Comparison of ENCODE assay signal across 26 mouse cellular contexts in the genomic region with DNA sequence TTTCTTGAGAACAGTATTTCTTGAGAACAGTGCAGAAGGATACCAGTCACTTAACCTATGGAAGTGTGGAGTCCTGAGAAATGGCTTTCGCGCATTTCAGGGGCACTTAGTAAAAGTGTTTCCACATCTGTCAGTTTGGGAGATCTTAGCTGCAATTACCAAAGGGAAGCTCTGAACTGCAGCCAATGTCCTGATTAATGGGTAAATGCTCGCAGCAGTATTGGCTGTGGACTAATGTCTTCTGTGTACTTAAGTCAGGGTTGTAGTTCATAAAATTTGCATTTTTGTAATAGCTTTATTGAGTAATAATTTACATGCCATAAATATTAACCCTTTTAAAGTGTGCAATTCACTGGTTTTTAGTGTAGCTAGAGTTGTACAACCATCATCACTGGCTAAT.
DNase-seq lines count a peak whose midpoint lies in the region; ATAC-seq and TF ChIP-seq lines count a peak whose summit lies in the region.
"Had no signal": no experiment of that assay in that cellular context is flagged by ENCODE, and none has a peak within 500 bp of the region (broad histone marks: within the 10 kb centered on the region; RNA-seq: fewer than 3 reads in every experiment).

No protein-coding gene starts in this region.

- no peak for DNase-seq in forebrain, postnatal 0 days
- DNase-seq in kidney, postnatal 0 days (ENCODE audit: low spot score) = peak; percentile 60
- DNase-seq in lung, postnatal 36 days = no peak
- peak; percentile 97 for DNase-seq in fat pad, adult 2 months (ENCODE audit: extremely low read depth, low read depth, low spot score)
- DNase-seq in spleen, postnatal 10 days (ENCODE audit: low spot score in 2 of 2) = no peak
- DNase-seq: cerebellum, adult 8-10 months; cerebellum, postnatal 25 days; gastrocnemius, postnatal 14 days; layer of hippocampus, adult 9-11 months; thymus, postnatal 4 days had no signal

- H3K4me1 ChIP-seq in forebrain, embryonic 13.5 days = peaks cover 47% of the 10 kb centered on the region
- H3K4me1 ChIP-seq in forebrain, postnatal 0 days (ENCODE audit: insufficient read depth) = no peaks in the 10 kb centered on the region
- H3K4me1 ChIP-seq in kidney, postnatal 0 days (replicated peaks; ENCODE audit: insufficient read depth, low read length) = no peaks in the 10 kb centered on the region
- H3K4me1 ChIP-seq in kidney, embryonic 15.5 days = no peaks in the 10 kb centered on the region
- H3K4me1 ChIP-seq in lung, embryonic 15.5 days = no peaks in the 10 kb centered on the region
- H3K4me1 ChIP-seq: embryonic facial prominence, embryonic 15.5 days; limb, embryonic 15.5 days had no signal

- TF ChIP-seq CTCF in forebrain, postnatal 0 days (IDR thresholded peaks at IDR 0.05; ENCODE audit: low read depth) = no peak
- TF ChIP-seq CTCF in kidney, postnatal 0 days (IDR thresholded peaks at IDR 0.05; ENCODE audit: low read depth) = no peak

- WGBS in forebrain, embryonic 13.5 days = 52% methylated on average over 3 of the region's 3 CpGs
- WGBS in forebrain, postnatal 0 days = 29% methylated on average over 3 of the region's 3 CpGs
- WGBS in kidney, postnatal 0 days = 48% methylated on average over 3 of the region's 3 CpGs
- 71% methylated on average over 3 of the region's 3 CpGs for WGBS in kidney, embryonic 15.5 days
- 51% methylated on average over 3 of the region's 3 CpGs for WGBS in lung, embryonic 15.5 days

- H3K27me3 ChIP-seq in forebrain, embryonic 13.5 days = 0 out of 2 replicates have a peak, but pooled peaks cover 3% of the 10 kb centered on the region
- H3K27me3 ChIP-seq in forebrain, postnatal 0 days (ENCODE audit: insufficient read depth, low read length) = no peaks in the 10 kb centered on the region
- H3K27me3 ChIP-seq in kidney, postnatal 0 days (ENCODE audit: insufficient read depth, low read length) = no peaks in the 10 kb centered on the region
- H3K27me3 ChIP-seq in kidney, embryonic 15.5 days = no peaks in the 10 kb centered on the region
- H3K27me3 ChIP-seq in lung, embryonic 15.5 days = no peaks in the 10 kb centered on the region
- H3K27me3 ChIP-seq: embryonic facial prominence, embryonic 15.5 days; forebrain, embryonic 15.5 days; heart, embryonic 15.5 days; limb, embryonic 15.5 days; megakaryocyte, embryonic 14.5 days; midbrain, embryonic 12.5 days; Patski had no signal

- ATAC-seq in forebrain, embryonic 13.5 days = peak; percentile 28; the same call in 1 of the 2 replicates
- ATAC-seq in forebrain, postnatal 0 days = no peak
- ATAC-seq in kidney, postnatal 0 days (replicated peaks; ENCODE audit: low FRiP score, low read depth) = no peak
- ATAC-seq in kidney, embryonic 15.5 days (replicated peaks; ENCODE audit: low FRiP score) = no peak
- ATAC-seq in lung, embryonic 15.5 days (ENCODE audit: borderline replicate concordance, extremely low read depth, low FRiP score, low TSS enrichment) = peak; percentile 69; the same call in 1 of the 2 replicates
- ATAC-seq: forebrain, embryonic 15.5 days; hindbrain, embryonic 16.5 days; Patski had no signal

- H3K4me2 ChIP-seq in forebrain, embryonic 13.5 days = no peak overlapping the region
- no peak overlapping the region for H3K4me2 ChIP-seq in forebrain, postnatal 0 days (ENCODE audit: low read depth)
- H3K4me2 ChIP-seq in kidney, postnatal 0 days (ENCODE audit: low read length) = no peak overlapping the region
- H3K4me2 ChIP-seq in kidney, embryonic 15.5 days = no peak overlapping the region
- no peak overlapping the region for H3K4me2 ChIP-seq in lung, embryonic 15.5 days
- H3K4me2 ChIP-seq: embryonic facial prominence, embryonic 15.5 days; forebrain, embryonic 15.5 days; heart, embryonic 15.5 days; limb, embryonic 15.5 days; midbrain, embryonic 12.5 days had no signal

- H3K9me3 ChIP-seq in forebrain, embryonic 13.5 days (replicated peaks) = no peaks in the 10 kb centered on the region
- H3K9me3 ChIP-seq in forebrain, postnatal 0 days (ENCODE audit: low read length) = no peaks in the 10 kb centered on the region
- H3K9me3 ChIP-seq in kidney, postnatal 0 days (replicated peaks; ENCODE audit: low read length) = no peaks in the 10 kb centered on the region
- no peaks in the 10 kb centered on the region for H3K9me3 ChIP-seq in kidney, embryonic 15.5 days (replicated peaks)
- H3K9me3 ChIP-seq in lung, embryonic 15.5 days = no peaks in the 10 kb centered on the region
- H3K9me3 ChIP-seq: embryonic facial prominence, embryonic 10.5 days; embryonic facial prominence, embryonic 15.5 days; forebrain, embryonic 15.5 days; heart, embryonic 10.5 days; heart, embryonic 15.5 days; limb, embryonic 10.5 days; limb, embryonic 15.5 days; megakaryocyte, embryonic 14.5 days; midbrain, embryonic 12.5 days had no signal

- no peak overlapping the region for H3K4me3 ChIP-seq in forebrain, embryonic 13.5 days
- no peak overlapping the region for H3K4me3 ChIP-seq in forebrain, postnatal 0 days (ENCODE audit: low read depth, low read length)
- no peak overlapping the region for H3K4me3 ChIP-seq in kidney, postnatal 0 days (replicated peaks; ENCODE audit: low read depth, low read length)
- H3K4me3 ChIP-seq in kidney, embryonic 15.5 days (replicated peaks) = no peak overlapping the region
- no peak overlapping the region for H3K4me3 ChIP-seq in lung, embryonic 15.5 days
- H3K4me3 ChIP-seq: embryonic facial prominence, embryonic 10.5 days; embryonic facial prominence, embryonic 15.5 days; forebrain, embryonic 15.5 days; heart, embryonic 10.5 days; heart, embryonic 15.5 days; limb, embryonic 10.5 days; limb, embryonic 15.5 days; megakaryocyte, embryonic 14.5 days; midbrain, embryonic 12.5 days; myocyte had no signal

- no peak overlapping the region for H3K9ac ChIP-seq in forebrain, embryonic 13.5 days
- no peak overlapping the region for H3K9ac ChIP-seq in forebrain, postnatal 0 days
- no peak overlapping the region for H3K9ac ChIP-seq in kidney, postnatal 0 days (ENCODE audit: low read depth, low read length)
- no peak overlapping the region for H3K9ac ChIP-seq in kidney, embryonic 15.5 days
- no peak overlapping the region for H3K9ac ChIP-seq in lung, embryonic 15.5 days
- H3K9ac ChIP-seq: embryonic facial prominence, embryonic 15.5 days; forebrain, embryonic 15.5 days; heart, embryonic 15.5 days; limb, embryonic 15.5 days; liver, embryonic 14.5 days; midbrain, embryonic 12.5 days had no signal

- no peaks in the 10 kb centered on the region for H3K36me3 ChIP-seq in forebrain, embryonic 13.5 days (ENCODE audit: poor library complexity, severe bottlenecking)
- no peaks in the 10 kb centered on the region for H3K36me3 ChIP-seq in forebrain, postnatal 0 days (ENCODE audit: insufficient read depth)
- no peaks in the 10 kb centered on the region for H3K36me3 ChIP-seq in kidney, postnatal 0 days (ENCODE audit: insufficient read depth, low read length)
- H3K36me3 ChIP-seq in kidney, embryonic 15.5 days = no peaks in the 10 kb centered on the region
- H3K36me3 ChIP-seq in lung, embryonic 15.5 days = no peaks in the 10 kb centered on the region
- H3K36me3 ChIP-seq: embryonic facial prominence, embryonic 10.5 days; embryonic facial prominence, embryonic 15.5 days; forebrain, embryonic 15.5 days; heart, embryonic 10.5 days; heart, embryonic 15.5 days; limb, embryonic 10.5 days; limb, embryonic 15.5 days; midbrain, embryonic 12.5 days had no signal

- H3K27ac ChIP-seq in forebrain, embryonic 13.5 days = no peak overlapping the region
- H3K27ac ChIP-seq in forebrain, postnatal 0 days (ENCODE audit: low read depth, low read length) = no peak overlapping the region
- no peak overlapping the region for H3K27ac ChIP-seq in kidney, postnatal 0 days
- no peak overlapping the region for H3K27ac ChIP-seq in kidney, embryonic 15.5 days
- H3K27ac ChIP-seq in lung, embryonic 15.5 days = no peak overlapping the region
- H3K27ac ChIP-seq: embryonic facial prominence, embryonic 10.5 days; embryonic facial prominence, embryonic 15.5 days; forebrain, embryonic 15.5 days; heart, embryonic 10.5 days; heart, embryonic 15.5 days; limb, embryonic 10.5 days; limb, embryonic 15.5 days; liver, embryonic 14.5 days; midbrain, embryonic 12.5 days had no signal

Comparison
In these comparisons a context has a peak if more than half of its experiments do, and no peak if none do; other contexts are left out.
1. ATAC-seq: peak in forebrain, embryonic 13.5 days (single experiment) and lung, embryonic 15.5 days (single experiment); none in forebrain, postnatal 0 days (single experiment), kidney, postnatal 0 days (single experiment) and kidney, embryonic 15.5 days (single experiment).
2. DNase-seq: peak in kidney, postnatal 0 days (single experiment) and fat pad, adult 2 months (single experiment); none in forebrain, postnatal 0 days (single experiment), lung, postnatal 36 days (single experiment) and spleen, postnatal 10 days (0 of 2).